Mouse (Mus musculus) liver, adult 2 months (tissue): Measurements from ENCODE around the gene Olfr403. TPM values are rescaled to one million over a fixed set of nuclear protein-coding genes. Genes with fewer than 3 reads are reported as not detected.
"Not testable (repeated sequence)": the region's sequence is repeated elsewhere in the genome, so short reads cannot be mapped to it uniquely, and the experiment has no call there.

ENCODE experiments used
- DNase-seq: peaks from one replicate; pipeline ENCODE4 v3.0.0-alpha.2; 2011; ENCODE audit warnings: low read depth, low spot score; ENCODE audit errors: extremely low read depth
- H3K27ac ChIP-seq: fragments of 200-500 bp; replicated peaks from 2 replicates; pipeline ENCODE4 v1.5.1; 2012; ENCODE audit warnings: low read depth, mild to moderate bottlenecking, control low read depth, inconsistent platforms, low read length; ENCODE audit not compliant: insufficient read depth
- H3K27me3 ChIP-seq: fragments of 200-500 bp; 2 replicates; pipeline ENCODE4 v1.6.1; 2012; ENCODE audit warnings: mild to moderate bottlenecking, moderate library complexity, low read length, inconsistent platforms; ENCODE audit not compliant: control insufficient read depth, insufficient read depth
- H3K36me3 ChIP-seq: fragments of 200-500 bp; 2 replicates; pipeline ENCODE4 v1.6.1; 2012; ENCODE audit warnings: low read length, inconsistent platforms; ENCODE audit not compliant: control insufficient read depth, insufficient read depth
- H3K4me1 ChIP-seq: fragments of 200-500 bp; 2 replicates; pipeline ENCODE4 v1.6.1; 2011; ENCODE audit warnings: low read length; ENCODE audit not compliant: control insufficient read depth, insufficient read depth
- H3K4me3 ChIP-seq: fragments of 200-500 bp; 2 replicates; pipeline ENCODE4 v1.5.1; 2011; ENCODE audit warnings: low read depth, mild to moderate bottlenecking, control low read depth, low read length, moderate library complexity; ENCODE audit not compliant: insufficient read depth
- H3K79me2 ChIP-seq: fragments of 200-500 bp; 2 replicates; pipeline ENCODE4 v1.6.1; 2012; ENCODE audit warnings: inconsistent platforms, mild to moderate bottlenecking, low read length, moderate library complexity; ENCODE audit not compliant: control insufficient read depth, insufficient read depth
- H3K9ac ChIP-seq: fragments of 200-500 bp; 2 replicates; pipeline ENCODE4 v1.6.1; 2012; ENCODE audit warnings: low read depth, mild to moderate bottlenecking, control low read depth, inconsistent platforms, low read length
- CTCF ChIP-seq: fragments of 200-500 bp; IDR thresholded peaks from 2 replicates; pipeline ENCODE4 v1.5.1; 2011; ENCODE audit warnings: low read depth, low read length, control low read depth
- POLR2A ChIP-seq: fragments of 200-500 bp; IDR thresholded peaks from 2 replicates; pipeline ENCODE4 v1.6.1; 2011; ENCODE audit warnings: low read length, control low read depth; ENCODE audit not compliant: insufficient read depth; ENCODE audit errors: extremely low read depth
- WGBS: fragments of 180-500 bp; shearing (Covaris S2); methylation state at CpG from one replicate; pipeline ENCODE4 v1.1.7; 2018; 5-methylcytosine and 5-hydroxymethylcytosine counted together
- polyA plus RNA-seq: library from polyadenylated mRNA; depleted of rRNA; stranded (reverse); fragments of >200 nt; gene quantifications from 2 replicates; pipeline ENCODE4 v1.2.3, GENCODE M21; 2012; rRNA removed
- total RNA-seq: library from RNA; depleted of rRNA; stranded (reverse); fragments of >200 nt; gene quantifications from 2 replicates; pipeline ENCODE4 v1.2.3, GENCODE M21; 2014; rRNA removed

Olfr403 gene
- not detected in 2 replicates for total RNA-seq
- not detected in 2 replicates for polyA plus RNA-seq

- no peak for DNase-seq
- Histone ChIP-seq H3K27me3 (no peaks in the 10 kb centered on the region), H3K79me2 (no peaks in the 10 kb centered on the region), H3K9ac (no peak within 1 kb of the TSS), H3K27ac (no peak within 1 kb of the TSS), H3K36me3 (no peaks in the 10 kb centered on the region), H3K4me1 (no peaks in the 10 kb centered on the region), H3K4me3 (no peak within 1 kb of the TSS)
- no peak for TF ChIP-seq CTCF
- no peak for TF ChIP-seq POLR2A
Measured at GRCm38 (mm10) chr11:74185949-74186348, at the start of gene Olfr403. TSS of gene Olfr403 (plus strand) at chr11:74186249.

GRCm38 (mm10) chr11:74140001-74140400, 46.0 kb upstream of the Olfr403 start:
- WGBS, result 11% methylated on average over 1 of the region's 1 CpGs
- H3K9ac ChIP-seq, H3K4me1 ChIP-seq, H3K79me2 ChIP-seq, H3K36me3 ChIP-seq, H3K27ac ChIP-seq, H3K4me3 ChIP-seq, H3K27me3 ChIP-seq, DNase-seq: not testable (repeated sequence)

GRCm38 (mm10) chr11:74145866-74146265, 40.2 kb upstream of the Olfr403 start:
- no peak for TF ChIP-seq POLR2A
- no peak overlapping the region for H3K27ac ChIP-seq
- no peak overlapping the region for H3K4me3 ChIP-seq
- no peaks in the 10 kb centered on the region for H3K27me3 ChIP-seq
- no peak overlapping the region for H3K9ac ChIP-seq
- H3K79me2 ChIP-seq, result no peaks in the 10 kb centered on the region
- DNase-seq, result no peak
- no peaks in the 10 kb centered on the region for H3K36me3 ChIP-seq
- no peaks in the 10 kb centered on the region for H3K4me1 ChIP-seq

- Histone ChIP-seq H3K27ac (no peak within 1 kb of the TSS), H3K4me3 (no peak within 1 kb of the TSS), H3K36me3 (no peaks in the 10 kb centered on the region), H3K4me1 (no peaks in the 10 kb centered on the region), H3K79me2 (no peaks in the 10 kb centered on the region), H3K27me3 (no peaks in the 10 kb centered on the region; the same call in 1 of the 2 replicates), H3K9ac (no peak within 1 kb of the TSS)
- WGBS, result 56% methylated on average over 3 of the region's 3 CpGs
- no peak for DNase-seq
- TF ChIP-seq CTCF (no peak), POLR2A (no peak)
Measured at GRCm38 (mm10) chr11:74153229-74153628, 32.8 kb upstream of the Olfr403 start, which contains the start of gene Olfr402. TSS of gene Olfr402 (plus strand) at chr11:74153529.

GRCm38 (mm10) chr11:74168771-74169170, 17.3 kb upstream of the Olfr403 start:
- TF ChIP-seq CTCF, result no peak
- no peak for TF ChIP-seq POLR2A
- no peaks in the 10 kb centered on the region for H3K27me3 ChIP-seq
- no peak overlapping the region for H3K4me3 ChIP-seq
- H3K27ac ChIP-seq, result no peak overlapping the region
- no peaks in the 10 kb centered on the region for H3K36me3 ChIP-seq
- no peak overlapping the region for H3K9ac ChIP-seq
- H3K79me2 ChIP-seq, result no peaks in the 10 kb centered on the region
- no peaks in the 10 kb centered on the region for H3K4me1 ChIP-seq
- no peak for DNase-seq

GRCm38 (mm10) chr11:74183168-74183567, 2.9 kb upstream of the Olfr403 start:
- DNase-seq, result no peak
- no peak overlapping the region for H3K27ac ChIP-seq
- no peak overlapping the region for H3K9ac ChIP-seq
- no peak overlapping the region for H3K4me3 ChIP-seq
- TF ChIP-seq POLR2A (no peak), CTCF (no peak)
- no peaks in the 10 kb centered on the region for H3K4me1 ChIP-seq
- no peaks in the 10 kb centered on the region for H3K27me3 ChIP-seq
- H3K79me2 ChIP-seq, result no peaks in the 10 kb centered on the region
- WGBS, result 89% methylated on average over 4 of the region's 4 CpGs
- H3K36me3 ChIP-seq, result no peaks in the 10 kb centered on the region
